Mouse (Mus musculus) cerebellum, adult 11 months (tissue): ENCODE data around the gene Guca1a.

ENCODE experiments used
- DNase-seq: peaks from one replicate; pipeline ENCODE4 v3.0.0; 2022

Guca1a gene

DNA sequence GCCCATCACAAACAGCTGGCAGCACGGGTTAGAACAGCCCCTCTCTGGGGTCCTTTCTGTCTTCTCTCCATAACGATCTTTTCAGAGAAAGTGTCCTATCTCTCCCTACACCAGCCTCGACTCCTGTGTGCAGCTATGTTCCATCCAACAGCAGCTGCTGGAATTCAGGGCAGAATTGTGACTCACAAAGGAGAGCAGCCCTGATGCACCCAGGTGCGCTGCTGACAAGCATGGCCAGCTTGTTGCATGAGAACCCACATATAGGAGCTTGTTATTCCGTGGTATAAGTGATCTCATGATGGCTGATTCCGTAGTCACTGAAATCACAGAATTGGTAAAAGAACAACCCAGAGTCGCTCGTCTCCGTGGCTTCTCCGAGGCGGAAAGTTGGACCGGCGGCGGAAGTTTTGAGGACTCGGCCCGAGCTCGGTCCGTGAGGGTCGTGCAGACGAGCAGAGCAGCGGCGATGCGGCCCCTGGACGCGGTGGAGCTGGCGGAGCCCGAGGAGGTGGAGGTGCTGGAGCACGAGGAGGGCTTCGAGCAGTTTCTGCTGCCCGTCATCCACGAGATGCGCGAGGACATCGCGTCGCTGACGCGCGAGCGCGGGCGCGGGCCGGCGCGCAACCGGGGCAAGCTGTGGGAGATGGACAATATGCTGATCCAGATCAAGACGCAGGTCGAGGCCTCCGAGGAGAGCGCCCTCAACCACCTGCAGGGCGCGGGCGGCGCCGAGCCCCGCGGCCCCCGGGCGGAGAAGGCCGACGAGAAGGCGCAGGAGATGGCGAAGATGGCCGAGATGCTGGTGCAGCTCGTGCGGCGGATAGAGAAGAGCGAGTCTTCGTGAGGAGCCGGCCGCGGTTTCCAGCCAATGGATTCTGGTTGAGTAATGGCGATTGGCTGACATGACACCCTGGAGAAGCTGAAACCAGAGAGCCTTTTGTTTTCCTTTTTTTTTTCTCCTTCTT, 9.8 kb upstream of the Guca1a start:
- peak; percentile 18 for DNase-seq

DNA sequence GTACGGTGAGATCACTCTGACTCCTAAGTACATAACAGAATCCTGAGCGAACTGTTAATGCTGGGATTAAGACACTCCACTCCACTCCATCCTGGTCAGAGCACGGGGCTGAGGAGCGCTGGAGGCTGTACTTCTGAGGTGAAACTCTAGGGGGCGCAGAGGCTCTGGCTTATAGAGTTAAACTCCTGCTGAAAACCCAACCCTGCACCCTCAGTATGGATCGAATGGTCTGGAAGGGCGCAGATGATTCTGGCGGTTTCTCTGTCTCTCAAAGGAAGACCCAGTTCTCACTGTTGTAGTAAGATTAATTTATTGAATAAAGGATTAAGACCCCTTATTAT, 8.1 kb upstream of the Guca1a start:
- DNase-seq, result peak; percentile 33

DNA sequence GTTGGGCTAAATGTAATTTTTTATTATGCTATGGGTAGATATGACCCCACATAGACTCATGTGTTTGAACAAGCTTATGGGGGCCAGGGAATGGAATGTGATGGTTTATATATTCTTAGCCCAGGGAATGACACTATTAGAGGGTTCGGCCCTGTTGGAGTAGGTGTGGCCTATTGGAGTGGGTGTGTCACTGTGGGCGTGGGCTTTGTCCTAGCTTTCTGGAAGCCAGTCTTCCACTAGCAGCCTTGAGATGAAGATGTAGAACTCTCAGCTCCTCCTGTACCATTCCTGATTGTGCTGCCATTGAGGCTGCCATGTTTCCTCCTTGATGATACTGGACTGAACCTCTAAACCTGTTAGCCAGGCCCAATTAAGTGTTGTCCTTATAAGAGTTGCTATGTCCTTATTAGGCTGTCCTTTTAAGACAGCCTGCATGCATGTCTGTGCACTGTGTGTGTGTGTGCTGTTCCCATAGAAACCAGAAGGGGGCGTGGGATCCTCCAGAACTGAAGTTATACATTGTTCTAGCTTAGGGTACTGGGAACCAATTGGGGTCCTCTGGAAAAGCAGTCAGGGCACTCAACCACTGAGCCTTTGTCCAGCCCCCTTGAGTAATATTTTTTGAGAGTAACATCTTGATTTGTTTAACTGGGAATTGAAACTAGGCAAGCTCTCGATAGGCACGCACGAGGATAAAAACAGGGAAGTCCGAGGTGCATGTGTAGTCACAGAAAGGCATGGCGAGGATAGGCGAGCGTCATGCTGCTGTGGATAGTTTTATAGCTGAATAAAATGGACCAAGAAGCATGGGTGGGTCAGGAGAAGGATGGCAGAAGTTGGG, 7.6 kb upstream of the Guca1a start:
- no peak for DNase-seq

DNA sequence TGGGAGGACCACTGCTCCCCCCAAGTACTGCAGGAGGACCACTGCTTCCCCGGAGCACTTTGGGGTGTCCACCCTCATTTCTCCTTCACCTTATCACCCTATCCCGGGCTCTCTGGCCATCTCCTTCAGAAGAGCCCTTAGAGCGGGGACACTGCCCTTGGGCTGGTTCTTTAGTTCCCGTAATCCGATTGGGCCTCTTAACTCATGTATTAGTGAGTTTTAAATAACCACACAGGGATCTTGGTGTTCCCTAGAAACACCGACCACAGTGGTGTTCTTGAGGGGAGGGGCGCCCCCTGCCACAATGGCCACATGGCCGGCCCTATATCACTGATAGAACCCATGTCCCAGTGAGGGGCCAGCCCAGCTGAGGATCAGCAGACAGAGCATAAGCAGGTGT, 1.3 kb downstream of the Guca1a start:
- DNase-seq, result no peak

DNA sequence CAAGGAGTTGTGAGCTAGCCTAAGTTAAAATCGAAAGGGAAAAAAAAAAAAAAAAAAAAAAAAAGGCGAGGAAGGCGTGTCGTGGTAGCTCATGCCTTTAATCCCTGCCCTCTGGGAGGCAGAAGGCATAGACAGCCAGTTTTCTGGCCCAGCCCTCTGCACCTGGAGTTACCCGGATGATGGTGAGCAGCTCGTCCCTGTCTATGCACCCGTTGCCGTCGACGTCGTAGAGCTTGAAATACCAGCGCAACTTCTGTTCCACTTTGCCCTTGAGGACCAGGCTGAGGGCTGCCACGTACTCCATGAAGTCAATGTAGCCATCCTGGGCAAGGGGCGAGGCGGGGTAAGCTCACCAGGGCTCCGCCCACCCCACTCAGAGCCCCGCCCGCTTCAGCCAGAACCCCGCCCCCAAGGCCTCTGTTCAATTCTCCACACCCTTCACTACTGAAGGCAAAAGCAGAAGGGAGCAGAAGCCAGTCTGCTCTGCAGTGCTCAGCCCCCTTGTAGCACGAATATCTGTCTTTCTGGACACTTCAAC, 4.9 kb downstream of the Guca1a start:
- no peak for DNase-seq

DNA sequence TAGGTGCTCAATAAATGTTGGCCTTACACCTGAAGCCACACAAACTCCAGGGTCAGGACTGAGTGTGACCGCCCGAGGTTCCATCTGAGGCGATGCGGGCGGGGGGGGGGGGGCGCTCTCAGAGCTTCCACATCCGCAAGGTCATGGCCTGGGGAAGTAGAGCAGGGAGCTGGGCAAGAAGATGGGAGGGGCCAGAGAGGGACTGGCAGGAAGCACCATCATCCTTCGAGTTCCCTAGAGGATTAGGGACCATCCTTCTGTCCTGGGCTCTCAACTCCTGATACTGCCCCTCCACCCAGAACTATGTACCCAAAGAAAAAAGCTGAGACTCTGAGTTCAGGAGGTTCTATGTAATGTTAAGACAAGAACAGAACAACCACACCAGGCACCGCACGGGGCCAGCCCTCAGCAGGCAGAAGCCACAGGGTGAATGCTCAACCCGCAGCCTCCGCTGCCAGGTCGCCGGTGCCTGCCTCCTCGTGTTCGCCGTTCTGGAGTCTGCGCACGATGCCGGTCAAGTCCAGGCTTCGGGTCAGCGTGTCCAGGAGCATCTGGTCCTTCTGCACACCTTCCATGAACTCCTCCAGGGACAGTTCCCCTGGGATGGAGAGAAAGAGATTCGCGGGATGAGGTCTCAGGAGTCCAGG, 6.0 kb downstream of the Guca1a start:
- DNase-seq, result no peak

DNA sequence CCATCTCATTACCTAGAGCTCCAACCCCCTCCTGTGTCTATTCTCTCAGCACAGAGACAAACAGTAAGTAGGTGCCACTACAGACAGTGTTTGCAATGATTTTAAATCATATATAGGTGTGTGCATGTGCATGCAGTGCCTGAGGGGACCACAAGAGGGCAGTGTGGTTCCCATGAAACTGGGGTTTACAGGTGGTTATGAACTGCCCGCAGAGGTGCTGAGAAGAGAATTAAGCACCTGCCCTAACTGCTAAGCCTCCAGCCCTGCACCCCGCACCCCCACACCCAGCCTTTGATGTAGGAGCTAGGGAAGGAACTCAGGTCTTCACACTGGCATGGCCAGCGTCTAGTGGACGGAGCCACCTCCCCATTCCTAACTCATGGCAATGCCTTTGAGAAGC, 13.7 kb downstream of the Guca1a start:
- no peak for DNase-seq

DNA sequence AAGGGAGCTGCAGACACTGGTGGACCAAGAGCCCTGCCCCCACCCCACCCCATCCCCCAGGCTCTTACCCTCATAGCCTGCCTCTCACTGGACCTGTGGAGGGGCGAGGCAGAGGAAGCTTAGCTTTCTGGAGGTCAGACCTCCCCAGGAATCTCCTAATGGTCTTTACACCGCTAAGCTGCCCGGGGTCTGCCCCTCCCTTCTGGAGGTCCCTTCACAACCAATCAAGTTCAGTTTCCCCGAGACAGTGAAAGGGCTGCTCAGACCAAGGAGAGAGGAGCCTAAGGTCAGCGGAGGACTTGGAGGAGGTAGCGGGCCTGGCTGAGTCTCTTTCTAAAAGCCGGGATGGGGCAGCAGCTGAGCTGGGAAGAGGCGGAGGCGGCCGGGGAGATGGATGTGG, 15.2 kb downstream of the Guca1a start, which contains the start of gene Guca1b:
Gene Guca1b, plus strand, starts transcription at position 249 of the 400 bp plus-strand sequence.
- DNase-seq, result no peak

DNA sequence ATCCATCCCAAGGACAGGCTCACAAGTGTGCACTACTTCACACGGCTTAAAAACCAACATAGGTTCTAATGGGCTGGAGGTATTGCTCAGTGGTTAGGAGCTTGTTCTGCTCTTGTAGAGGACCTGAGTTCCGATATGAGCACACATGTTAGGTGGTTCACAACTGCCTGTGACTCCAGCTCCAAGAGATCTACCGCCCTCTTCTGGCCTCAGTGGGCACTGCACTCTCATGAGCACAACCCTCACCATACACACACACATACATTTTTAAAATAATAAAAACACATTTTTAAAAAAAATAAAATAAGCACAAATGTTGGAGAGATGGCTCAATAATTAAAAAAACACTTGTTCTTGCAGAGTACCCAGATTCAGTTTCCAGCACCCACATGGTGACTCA, 16.3 kb downstream of the Guca1a start:
- DNase-seq, result no peak

DNA sequence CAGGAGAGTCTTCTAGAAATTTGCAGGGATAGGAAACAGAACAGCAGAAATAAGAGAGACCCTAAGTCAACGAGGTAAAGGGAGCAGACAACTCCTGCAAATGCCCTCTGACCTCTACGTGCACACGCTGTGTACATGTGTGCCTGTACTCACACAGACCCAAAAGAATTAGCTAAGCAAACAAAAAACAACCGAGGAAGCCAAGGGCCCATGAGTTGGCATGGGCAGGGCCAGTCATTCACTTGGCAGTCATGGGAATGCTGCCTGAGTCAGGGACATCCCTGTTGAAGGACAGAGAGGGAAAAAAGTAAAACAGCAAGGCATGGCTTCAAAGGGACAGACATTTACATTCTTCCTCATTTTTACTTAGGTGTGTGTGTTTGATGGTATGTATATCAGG, 17.1 kb downstream of the Guca1a start:
- DNase-seq, result no peak

DNA sequence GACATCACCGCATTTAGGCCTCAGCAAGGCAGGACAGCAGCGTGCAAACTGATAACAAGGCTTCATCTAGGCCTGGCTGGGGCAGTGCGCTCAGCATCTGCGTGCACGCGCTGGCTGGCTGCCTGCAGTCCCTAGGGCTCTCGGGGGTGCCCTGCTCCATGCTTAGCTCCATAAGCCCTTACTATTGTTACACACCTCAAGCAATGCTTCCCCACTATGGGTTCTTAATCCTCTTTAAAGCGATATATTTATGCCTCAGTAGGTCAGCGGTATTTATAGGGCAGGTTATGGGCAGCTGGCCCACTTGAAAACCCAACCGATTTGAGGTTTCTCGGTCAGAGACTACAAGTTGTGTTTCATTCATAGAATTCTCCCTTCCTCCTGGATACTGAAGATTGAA, 18.5 kb downstream of the Guca1a start:
- DNase-seq, result no peak

DNA sequence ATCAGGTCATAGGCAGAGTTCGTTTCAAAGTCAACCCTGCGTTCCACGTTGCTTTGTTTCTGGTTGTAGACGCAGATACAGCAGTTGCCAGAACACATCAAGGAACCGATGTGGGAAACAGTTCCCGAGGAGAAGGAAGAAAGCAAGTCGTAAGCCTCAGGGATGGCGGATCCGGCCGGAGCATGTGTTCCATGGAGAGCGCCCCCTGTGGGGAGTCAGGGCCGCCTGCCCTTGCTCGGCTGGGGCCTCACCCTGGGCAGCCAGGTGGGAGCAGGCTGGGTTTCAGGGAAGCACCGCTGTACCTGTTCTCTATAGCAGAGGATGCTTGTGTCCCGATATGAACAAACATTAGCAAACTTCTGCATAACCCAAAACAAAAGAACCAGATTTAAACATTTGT, 22.3 kb downstream of the Guca1a start:
- DNase-seq, result no peak

DNA sequence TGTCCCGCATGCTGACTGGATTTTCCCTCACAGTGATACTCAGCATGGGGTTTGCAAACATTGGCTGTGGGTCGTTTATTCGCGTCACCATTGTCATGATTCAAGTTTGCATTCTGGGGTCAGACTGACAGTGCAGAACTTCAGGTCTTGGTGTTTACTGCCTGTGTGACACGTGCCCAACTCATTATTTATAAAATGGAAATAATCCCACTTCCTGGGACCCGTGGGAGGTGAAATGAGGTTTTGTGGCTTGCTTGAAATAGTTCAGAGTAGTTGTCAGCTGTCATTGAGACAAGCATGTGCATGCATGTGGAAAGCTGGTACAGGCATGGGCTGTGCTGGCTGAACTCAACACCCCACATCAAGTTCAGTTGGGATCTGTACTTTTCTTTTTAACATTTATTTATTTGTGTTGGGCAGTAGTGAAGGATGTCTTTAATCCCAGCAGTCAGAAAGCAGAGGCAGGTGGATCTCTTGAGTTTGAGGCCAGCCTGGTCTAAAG, 23.6 kb downstream of the Guca1a start:
- no peak for DNase-seq

DNA sequence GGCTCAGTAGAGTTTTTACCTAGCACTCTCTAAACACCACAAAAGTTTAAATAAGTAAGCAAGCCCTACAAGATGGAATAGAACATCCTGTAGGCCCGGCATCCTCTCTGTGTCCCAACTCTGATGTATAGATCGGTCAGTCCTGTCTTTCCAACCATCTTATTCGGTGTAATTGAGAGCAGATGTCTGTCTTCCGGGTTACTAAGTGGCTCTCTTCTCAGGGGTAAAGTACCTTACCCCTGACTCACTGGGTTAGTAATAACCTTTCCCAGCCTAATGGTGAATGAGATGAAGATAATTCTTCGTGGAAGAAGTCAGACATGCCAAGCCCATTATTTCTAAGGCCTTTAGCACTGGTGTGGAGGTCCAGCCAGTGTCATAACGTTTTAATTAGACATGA, 26.4 kb downstream of the Guca1a start:
- no peak for DNase-seq

DNA sequence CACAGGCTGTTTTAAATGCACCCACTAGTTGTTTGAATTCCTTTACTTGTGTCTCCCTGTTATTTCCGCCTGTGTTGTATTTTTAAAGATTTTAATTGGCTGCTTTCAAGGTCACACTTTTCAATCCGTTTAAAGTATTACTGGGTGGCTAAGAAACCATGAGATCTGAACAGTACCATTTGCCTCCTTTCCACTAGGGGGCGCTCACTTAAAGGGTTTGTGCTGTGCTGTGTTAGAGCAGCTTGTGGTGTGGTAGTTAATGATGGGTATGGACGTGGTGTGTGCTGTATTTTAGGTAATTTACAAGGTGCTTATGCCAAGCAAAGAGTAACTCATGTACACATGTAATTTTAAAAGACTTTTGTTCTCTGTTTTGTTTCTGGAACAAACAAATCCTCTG, 28.9 kb downstream of the Guca1a start:
- peak; percentile 31 for DNase-seq

DNA sequence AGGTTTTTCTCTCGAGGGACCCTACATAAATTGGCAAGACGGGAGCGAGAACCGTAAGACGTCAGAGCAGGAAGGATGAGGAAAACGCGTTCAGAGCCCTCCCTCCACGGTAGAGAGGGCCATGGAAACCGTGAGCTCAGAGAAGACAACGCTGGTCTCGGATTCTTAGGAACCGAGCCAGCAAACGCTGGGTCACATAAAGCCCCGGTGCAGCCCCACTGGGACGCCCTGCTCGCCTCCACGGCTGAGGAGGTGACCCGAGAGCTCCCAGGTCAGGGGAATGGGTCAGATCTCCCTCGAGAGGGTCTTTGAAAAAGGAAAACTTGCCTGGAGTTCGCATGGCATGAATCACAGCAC, 31.3 kb downstream of the Guca1a start:
- DNase-seq, result peak; percentile 24

DNA sequence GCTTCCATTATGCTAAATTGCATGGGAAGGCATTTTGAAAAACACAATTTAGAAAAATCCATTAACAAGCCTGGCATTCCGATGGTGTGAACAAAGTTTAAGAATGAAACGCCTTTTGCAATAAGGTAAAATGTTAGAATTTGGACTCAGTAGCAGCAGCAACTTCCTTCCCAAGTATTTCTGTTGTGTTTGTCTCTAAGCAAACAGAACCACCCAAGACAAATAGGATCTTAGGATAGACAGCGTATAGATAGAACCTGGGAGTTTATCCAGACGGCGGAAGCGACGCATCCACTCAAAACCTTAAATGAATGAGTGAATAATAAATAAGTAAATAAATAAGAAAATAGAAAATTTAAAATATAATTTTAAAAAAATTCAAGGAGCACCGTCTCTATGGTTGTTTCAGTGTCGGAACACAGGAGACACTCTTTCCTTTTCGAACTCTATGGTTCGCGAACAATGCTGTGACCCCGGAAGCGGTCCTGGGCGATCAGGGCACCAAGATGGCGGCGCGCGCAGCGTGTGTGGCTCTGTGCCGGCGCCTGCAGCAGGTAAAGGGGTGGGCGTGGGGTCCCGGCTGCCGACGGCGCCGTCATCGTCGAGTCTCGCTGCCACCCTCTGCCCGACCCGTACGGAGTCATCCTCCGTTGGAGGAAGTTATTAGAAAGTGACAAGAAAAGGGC, 31.8 kb downstream of the Guca1a start, which contains the start of gene Mrps10:
Gene Mrps10, plus strand, starts transcription at position 487 of the 686 bp plus-strand sequence.
- DNase-seq, result peak; percentile 82

DNA sequence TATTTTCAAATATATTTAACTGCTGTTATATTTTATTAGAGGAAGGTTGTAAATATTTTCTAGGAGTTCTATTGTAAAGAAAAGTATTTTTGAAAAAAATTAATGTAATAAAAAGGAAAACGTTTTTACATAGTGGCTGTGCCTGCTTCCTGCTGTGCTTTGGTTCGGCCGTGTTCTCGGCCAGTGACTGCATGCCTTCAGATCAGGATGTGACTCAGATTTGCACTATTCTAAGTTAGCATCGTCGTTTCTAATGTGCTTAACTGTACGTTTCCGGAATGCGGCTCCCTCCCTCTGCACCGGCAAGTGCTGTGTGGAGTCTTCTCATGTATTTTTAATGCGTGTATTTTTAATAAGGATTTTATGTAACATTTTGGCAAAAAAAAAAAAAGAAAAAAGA, 39.0 kb downstream of the Guca1a start:
- DNase-seq, result no peak

DNA sequence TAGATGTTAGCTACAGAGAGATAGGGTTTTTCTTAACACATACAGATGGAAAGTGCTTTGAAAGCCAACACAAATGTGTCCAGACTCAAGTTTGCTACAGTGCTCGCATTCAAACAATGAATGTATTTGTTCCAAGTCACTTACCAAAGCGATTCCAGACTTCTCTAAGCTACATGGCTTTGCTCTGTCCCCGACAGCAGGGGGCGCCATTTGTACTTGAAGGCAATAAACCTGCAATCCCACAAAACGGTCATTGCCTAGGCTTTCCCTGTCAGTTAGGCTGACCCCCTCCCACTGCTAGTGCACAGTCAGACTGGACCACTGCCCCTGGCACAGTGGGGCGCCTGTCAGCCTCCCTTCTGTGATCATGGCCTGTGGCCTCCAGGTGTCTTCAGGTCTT, 40.4 kb downstream of the Guca1a start:
- no peak for DNase-seq

DNA sequence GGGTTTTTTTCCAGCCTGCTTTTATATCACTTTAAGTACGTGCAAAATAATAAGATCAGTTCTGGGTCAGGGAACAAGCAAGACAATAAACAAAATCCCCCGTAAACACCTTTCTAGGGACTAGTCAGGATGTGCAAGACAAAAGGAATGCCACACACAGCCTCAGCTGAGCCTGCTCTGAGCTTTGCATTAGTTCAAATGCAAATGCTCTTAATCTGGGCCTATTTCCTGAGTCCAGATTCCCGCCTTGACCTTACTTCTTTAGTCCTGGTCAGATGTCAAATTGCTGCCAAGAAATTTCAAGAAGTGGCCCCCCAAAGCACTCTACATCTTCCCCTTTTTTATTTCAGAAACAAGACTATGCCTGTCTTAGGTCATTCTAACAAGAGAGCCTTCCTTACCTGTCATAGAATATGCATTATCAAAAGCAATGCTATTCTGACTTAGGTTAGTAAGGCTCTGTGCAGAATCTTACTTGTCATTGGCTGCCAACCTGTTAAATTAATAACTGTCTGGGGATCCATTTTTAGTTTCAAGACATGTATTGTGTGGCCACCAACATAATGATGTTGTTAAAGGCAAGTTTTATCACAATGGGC, 50.6 kb downstream of the Guca1a start:
- no peak for DNase-seq
